Mouse (Mus musculus): ENCODE results near the gene Lax1.

Gene Lax1

GRCm38 (mm10) chr1:133632168-133632567, 57.7 kb downstream of the Lax1 start:
- no peak for DNase-seq (ENCODE audit: low spot score)
